Mouse (Mus musculus): ENCODE results near the gene Cxcl9. TPM values are rescaled to one million over a fixed set of nuclear protein-coding genes. Genes with fewer than 3 reads are reported as not detected.
A peak's percentile ranks its signal among the peaks of the same experiment; 100 is the strongest.
"Not testable (repeated sequence)": the region's sequence is repeated elsewhere in the genome, so short reads cannot be mapped to it uniquely, and the experiment has no call there.

The Cxcl9 gene
- total RNA-seq (2021): 1 to 10 TPM in 1 of 2 experiments, under 1 TPM in 1; 0.90 to 1.4 TPM
- long read RNA-seq, experiment 1: 0 reads
- long read RNA-seq, experiment 2: 0 reads

- DNase-seq: no peak
- intact Hi-C loops (cut with DNase I; ENCODE audit: low total_unique reads): no loop called here
These were observed at the start of gene Cxcl9 for GRCm38 (mm10) chr5:92327929-92328328. Gene Cxcl9 (minus strand): TSS chr5:92328079.

- DNase-seq: no peak
- intact Hi-C loops (cut with DNase I; ENCODE audit: low total_unique reads): no loop called here
These were observed 49.0 kb upstream of the Cxcl9 start for GRCm38 (mm10) chr5:92376795-92377405.

- DNase-seq: no peak
- intact Hi-C loops (cut with DNase I; ENCODE audit: low total_unique reads): no loop called here
These were observed 47.5 kb upstream of the Cxcl9 start for GRCm38 (mm10) chr5:92375368-92375767.

GRCm38 (mm10) chr5:92374721-92375142, 46.9 kb upstream of the Cxcl9 start:
- DNase-seq: no peak
- intact Hi-C loops (cut with DNase I; ENCODE audit: low total_unique reads): no loop called here

GRCm38 (mm10) chr5:92372605-92373004, 44.7 kb upstream of the Cxcl9 start:
- intact Hi-C loops (cut with DNase I; ENCODE audit: low total_unique reads): no loop called here
- DNase-seq: no peak

- DNase-seq: no peak
- intact Hi-C loops (cut with DNase I; ENCODE audit: low total_unique reads): no loop called here
These were observed 43.6 kb upstream of the Cxcl9 start for GRCm38 (mm10) chr5:92371361-92371976.

GRCm38 (mm10) chr5:92370891-92371290, 43.0 kb upstream of the Cxcl9 start:
- intact Hi-C loops (cut with DNase I; ENCODE audit: low total_unique reads): no loop called here
- DNase-seq: no peak

GRCm38 (mm10) chr5:92370392-92370791, 42.5 kb upstream of the Cxcl9 start:
- DNase-seq: no peak
- intact Hi-C loops (cut with DNase I; ENCODE audit: low total_unique reads): no loop called here

- intact Hi-C loops (cut with DNase I; ENCODE audit: low total_unique reads): no loop called here
- peak; percentile 82 for DNase-seq
These were observed 41.5 kb upstream of the Cxcl9 start for GRCm38 (mm10) chr5:92369151-92369994.

- intact Hi-C loops (cut with DNase I; ENCODE audit: low total_unique reads): no loop called here
- DNase-seq: no peak
These were observed 40.5 kb upstream of the Cxcl9 start for GRCm38 (mm10) chr5:92368392-92368791.

GRCm38 (mm10) chr5:92366565-92366964, 38.7 kb upstream of the Cxcl9 start:
- DNase-seq: no peak
- intact Hi-C loops (cut with DNase I; ENCODE audit: low total_unique reads): no loop called here

GRCm38 (mm10) chr5:92365146-92365705, 37.3 kb upstream of the Cxcl9 start:
- no peak for DNase-seq
- intact Hi-C loops (cut with DNase I; ENCODE audit: low total_unique reads): no loop called here

- intact Hi-C loops (cut with DNase I; ENCODE audit: low total_unique reads): no loop called here
- no peak for DNase-seq
These were observed 36.1 kb upstream of the Cxcl9 start for GRCm38 (mm10) chr5:92364011-92364410.

- intact Hi-C loops (cut with DNase I; ENCODE audit: low total_unique reads): no loop called here
- DNase-seq: no peak
These were observed 35.3 kb upstream of the Cxcl9 start for GRCm38 (mm10) chr5:92363179-92363578.

- intact Hi-C loops (cut with DNase I; ENCODE audit: low total_unique reads): no loop called here
- DNase-seq: no peak
These were observed 31.0 kb upstream of the Cxcl9 start for GRCm38 (mm10) chr5:92358767-92359455.

GRCm38 (mm10) chr5:92358033-92358432, 30.2 kb upstream of the Cxcl9 start:
- DNase-seq: no peak
- intact Hi-C loops (cut with DNase I; ENCODE audit: low total_unique reads): no loop called here

GRCm38 (mm10) chr5:92353517-92353916, 25.6 kb upstream of the Cxcl9 start:
- intact Hi-C loops (cut with DNase I; ENCODE audit: low total_unique reads): no loop called here
- DNase-seq: peak; percentile 66

GRCm38 (mm10) chr5:92352716-92353115, 24.8 kb upstream of the Cxcl9 start:
- intact Hi-C loops (cut with DNase I; ENCODE audit: low total_unique reads); DNase-seq: not testable (repeated sequence)

GRCm38 (mm10) chr5:92349731-92350130, 21.9 kb upstream of the Cxcl9 start:
- DNase-seq: no peak
- intact Hi-C loops (cut with DNase I; ENCODE audit: low total_unique reads): no loop called here
